Mouse (Mus musculus): Measurements from ENCODE around the gene Cnot9.
"Not testable (repeated sequence)": the region's sequence is repeated elsewhere in the genome, so short reads cannot be mapped to it uniquely, and the experiment has no call there.

Gene Cnot9

DNA sequence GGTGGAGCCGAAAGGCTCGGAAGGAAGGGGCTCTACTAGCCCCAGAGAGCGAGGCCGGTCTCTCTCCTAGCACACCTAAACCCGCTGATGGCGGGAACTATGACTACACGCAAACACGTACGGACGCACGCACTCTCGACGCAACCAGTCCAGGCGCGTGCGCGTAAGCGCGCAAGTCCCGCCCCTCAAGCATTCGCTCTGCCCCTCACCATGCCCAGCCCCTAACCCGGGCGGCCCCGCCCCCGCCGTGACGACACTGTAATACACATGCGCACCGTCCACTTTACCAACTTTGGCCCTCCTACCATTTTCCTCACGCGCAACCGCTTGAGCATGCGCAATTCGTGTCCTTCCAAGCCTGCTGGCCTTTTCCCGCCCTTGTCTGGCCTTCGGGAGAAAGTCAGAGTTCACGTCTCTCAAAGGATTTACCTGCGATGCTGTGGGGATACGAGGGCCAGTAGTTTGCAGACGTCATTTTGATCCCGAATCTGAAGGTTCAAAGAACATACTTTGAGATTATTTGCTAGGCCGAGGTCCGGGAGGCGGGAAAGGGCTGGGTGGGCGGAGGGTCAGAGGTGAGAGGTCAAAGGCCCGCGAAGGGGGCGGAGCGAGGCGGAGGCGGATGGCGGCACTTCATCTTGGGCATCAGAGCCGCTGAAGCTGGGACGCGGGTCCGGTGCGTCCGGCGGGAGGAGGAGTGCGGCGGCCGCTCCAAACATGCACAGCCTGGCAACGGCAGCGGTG, at the start of gene Cnot9:
Gene Cnot9 (plus strand): TSS at position 338 of the 744 bp plus-strand sequence.
- peak; percentile 98 for DNase-seq (ENCODE audit: low read depth)

DNA sequence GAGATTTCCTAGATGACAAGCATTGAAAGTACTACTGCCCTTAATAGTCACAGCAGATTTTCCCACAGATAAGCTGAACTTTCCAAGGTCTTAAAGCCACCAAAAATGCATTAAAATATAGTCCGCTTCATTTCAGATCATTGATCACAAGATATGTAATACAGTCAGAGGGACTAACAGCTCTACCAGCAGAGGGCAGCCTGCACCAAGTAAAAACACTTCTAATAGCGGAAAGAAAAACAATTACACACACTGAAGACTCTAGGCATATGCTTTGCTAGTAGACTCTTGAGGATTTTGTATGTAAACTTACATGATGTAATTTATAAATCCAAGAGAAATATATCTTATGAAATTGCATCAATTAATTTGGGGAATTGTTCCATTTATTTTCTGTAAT, 45.6 kb upstream of the Cnot9 start:
- DNase-seq (ENCODE audit: low read depth): peak; percentile 51

DNA sequence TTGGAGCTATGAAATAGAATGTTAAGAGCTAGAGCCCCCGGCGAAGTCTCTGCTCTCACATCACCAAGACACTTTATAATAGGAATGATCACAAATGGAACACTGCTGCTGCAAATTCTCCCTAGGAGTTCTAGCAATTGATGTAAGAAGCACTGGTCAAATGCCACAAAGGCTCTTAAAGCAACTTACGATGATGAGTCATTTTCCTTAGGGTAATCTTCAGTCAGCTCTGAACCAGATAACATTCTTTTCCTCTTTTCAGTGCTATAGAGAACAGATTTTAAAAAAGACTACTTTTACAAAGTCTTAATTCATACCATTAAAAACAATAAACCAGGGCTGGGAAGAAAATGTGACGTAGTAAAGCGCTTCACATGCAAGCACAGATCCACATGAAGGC, 20.1 kb upstream of the Cnot9 start:
- DNase-seq (ENCODE audit: low read depth): no peak

DNA sequence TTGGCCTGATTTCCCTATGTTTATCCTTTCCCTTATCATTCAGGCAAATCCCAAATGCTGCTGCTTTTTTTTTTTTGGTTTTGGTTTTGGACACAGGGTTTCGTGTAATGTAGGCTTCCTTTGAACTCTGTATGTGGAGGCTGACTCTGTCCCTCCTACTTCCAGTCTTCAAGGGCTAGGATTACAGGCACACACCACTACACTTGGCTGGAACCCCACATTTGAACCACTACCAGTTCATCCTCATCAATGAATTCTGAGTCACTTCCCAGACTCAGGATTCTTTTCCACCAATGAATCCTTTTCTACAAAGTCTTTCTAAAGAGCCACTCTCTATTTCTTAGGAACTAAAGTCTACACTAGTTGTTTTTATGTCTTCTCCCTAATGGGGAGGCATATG, 4.8 kb upstream of the Cnot9 start:
- no peak for DNase-seq (ENCODE audit: low read depth)

- DNase-seq (ENCODE audit: low read depth): no peak
Observed at GRCm38 (mm10) chr1:74505393-74505720, 501 bp upstream of the Cnot9 start.

- DNase-seq (ENCODE audit: low read depth): peak; percentile 59
Observed at GRCm38 (mm10) chr1:74506471-74506881, 618 bp downstream of the Cnot9 start.

GRCm38 (mm10) chr1:74507780-74508179, 1.9 kb downstream of the Cnot9 start:
- DNase-seq (ENCODE audit: low read depth): no peak

- no peak for DNase-seq (ENCODE audit: low read depth)
Observed at GRCm38 (mm10) chr1:74511306-74511705, 5.4 kb downstream of the Cnot9 start.

GRCm38 (mm10) chr1:74512999-74513398, 7.1 kb downstream of the Cnot9 start:
- not testable (repeated sequence) for DNase-seq (ENCODE audit: low read depth)

DNA sequence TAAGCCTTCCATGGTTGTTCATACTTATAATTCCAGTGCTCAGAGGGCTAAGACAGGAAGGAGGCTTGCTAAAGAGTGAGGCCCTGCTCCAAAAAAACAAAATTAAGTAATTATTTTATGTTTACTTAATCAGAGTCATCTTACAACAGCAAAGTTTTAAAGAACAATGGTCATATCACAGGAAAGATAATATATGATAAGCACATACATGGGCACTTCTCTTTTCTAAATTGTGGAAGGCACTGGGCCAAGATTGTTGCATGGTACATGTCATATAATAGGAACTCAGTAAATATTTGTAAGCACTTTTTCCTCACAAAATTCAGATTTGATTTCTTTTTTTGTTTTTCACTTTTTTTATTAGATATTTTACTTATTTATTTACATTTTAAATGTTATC, 14.0 kb downstream of the Cnot9 start:
- no peak for DNase-seq (ENCODE audit: low read depth)

DNA sequence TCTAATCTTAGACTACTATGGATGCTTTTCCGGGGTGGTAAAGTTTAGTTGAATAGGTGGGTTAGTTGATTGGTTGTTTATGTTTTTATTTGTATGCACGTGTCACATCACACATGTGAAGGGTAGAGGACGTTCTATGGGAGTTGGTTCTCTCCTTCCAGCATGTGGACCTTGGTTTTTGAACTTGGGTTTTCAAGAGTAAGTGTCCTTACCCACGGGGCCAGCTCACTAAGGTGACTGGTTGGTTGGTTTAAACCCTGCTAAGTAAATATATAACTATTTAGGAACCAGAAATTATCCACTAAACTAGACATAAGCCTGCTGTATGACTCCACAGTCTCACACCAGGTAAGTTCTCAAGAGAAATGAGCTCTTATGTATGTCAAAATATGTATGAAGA, 18.9 kb downstream of the Cnot9 start:
- DNase-seq (ENCODE audit: low read depth): no peak

DNA sequence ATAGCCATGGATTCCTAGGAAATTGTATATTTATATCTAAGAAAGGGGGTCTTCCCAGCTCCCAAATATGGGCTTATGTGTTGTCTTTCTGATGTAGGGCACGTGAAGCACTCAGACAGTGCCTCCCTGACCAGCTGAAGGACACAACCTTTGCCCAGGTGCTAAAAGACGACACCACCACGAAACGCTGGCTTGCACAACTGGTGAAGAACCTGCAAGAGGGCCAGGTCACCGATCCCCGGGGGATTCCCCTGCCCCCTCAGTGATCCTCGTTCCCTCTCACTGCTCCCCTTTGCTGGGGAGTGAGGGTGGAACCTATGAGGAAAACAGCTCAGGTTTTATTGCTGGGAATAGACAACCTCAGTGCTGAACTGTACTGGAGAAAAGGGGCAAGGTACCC, 22.7 kb downstream of the Cnot9 start:
- DNase-seq (ENCODE audit: low read depth): no peak

DNA sequence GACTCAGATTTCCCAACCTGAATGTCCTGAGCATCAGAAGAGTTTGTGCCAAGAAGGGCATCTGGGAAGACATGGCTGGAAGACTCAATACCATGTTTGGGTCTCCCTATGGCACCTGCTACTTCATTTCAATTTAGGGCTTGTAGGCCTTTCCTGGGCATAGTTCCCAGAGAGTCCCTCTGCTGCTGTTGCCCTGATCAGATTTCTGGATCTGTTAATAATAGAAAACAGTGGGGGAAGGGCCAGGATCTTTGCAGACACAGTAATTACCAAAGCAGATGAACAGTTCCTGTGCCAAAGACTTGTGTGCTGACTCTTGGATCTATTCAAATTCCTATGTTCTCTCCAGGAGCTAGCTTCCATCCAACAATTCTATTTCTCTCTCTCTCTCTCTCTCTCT, 32.8 kb downstream of the Cnot9 start:
- DNase-seq (ENCODE audit: low read depth): no peak

DNA sequence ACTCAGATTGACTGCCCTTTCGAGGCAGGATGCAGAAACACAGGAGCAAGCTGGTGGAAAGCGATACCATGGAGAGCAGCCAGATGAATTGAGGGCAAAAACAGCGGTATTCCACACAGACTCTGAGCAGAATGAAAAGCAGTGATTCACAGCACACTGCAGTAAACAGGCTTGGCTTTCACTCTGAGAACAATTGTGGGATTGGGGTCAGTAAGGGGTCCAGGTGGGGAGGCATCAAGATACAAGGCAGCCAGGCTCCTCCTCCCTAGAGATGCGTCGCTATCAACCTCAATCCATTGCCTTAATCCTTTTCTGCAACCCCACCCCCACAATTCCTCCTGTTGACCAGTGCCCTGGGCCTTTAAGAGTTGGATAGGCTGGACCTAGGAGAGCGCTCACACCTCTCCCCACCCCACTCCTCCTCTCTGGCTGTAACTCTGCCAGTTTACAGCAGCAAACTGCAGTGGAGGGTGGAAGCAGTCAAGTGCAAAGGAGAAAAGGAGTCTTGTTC, 36.6 kb downstream of the Cnot9 start, which contains the start of gene Plcd4:
Gene Plcd4 (plus strand): TSS at position 438 of the 511 bp plus-strand sequence.
- no peak for DNase-seq (ENCODE audit: low read depth)

DNA sequence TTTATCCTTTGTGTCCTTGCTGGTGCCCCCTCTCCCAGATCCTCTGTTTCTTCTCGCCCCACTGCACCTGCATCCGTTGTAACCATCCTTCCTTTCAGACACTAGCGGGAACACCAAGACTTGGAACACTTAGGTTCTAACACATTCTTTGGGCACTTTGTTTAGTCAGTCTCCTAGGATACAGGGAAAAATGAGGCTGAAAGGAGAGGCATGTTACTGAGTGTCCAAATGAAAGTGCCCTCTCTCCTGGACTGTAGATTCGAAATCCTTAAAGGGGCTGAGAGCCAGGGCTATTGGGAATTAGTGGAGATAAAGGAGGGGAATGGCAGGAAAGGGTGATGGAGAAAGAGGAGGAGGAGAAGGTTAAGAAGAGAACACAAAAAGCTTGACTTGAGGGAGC, 38.3 kb downstream of the Cnot9 start, which contains the start of gene Usp37:
Gene Usp37 (minus strand): TSS at position 101 of the 400 bp plus-strand sequence.
- DNase-seq (ENCODE audit: low read depth): no peak

DNA sequence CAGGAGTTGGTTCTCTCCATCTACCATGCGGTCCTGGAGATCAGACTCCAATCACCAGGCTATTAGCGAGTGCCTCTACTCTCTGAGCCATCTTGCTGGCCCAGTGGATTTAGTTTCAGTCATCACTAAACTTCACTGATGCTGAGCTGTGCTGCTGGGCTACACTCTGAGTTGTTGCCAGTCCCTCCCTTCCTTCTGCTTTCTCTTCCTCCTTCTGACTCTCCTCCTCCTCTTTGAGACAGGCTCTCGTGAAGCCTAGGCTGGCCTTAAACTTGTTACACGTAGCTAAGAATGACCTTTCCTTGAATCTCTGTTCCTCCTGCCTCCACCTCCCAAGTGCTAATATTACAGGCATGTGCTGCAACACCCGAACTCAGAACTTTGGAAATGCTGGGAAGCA, 53.2 kb downstream of the Cnot9 start:
- DNase-seq (ENCODE audit: low read depth): no peak

DNA sequence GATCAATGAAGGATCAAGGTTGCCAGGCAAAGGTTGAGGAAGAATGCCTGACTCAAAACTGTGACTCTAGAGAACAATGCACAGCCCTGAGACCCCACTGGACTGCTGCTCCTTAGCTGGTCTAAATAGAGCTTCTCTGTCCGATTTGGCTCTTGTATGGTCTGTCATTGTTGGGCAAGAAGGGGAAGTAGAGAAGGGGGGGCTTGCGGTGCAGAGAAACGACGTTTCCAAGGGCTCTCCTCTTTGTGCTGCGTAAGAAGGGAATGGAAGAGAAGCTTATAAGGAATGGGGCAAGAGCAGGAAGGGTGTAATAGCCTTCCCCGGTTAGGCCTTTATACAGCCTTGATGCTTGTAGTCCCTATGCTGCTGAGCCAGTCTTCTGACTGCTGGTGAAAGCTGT, 60.0 kb downstream of the Cnot9 start:
- DNase-seq (ENCODE audit: low read depth): no peak

DNA sequence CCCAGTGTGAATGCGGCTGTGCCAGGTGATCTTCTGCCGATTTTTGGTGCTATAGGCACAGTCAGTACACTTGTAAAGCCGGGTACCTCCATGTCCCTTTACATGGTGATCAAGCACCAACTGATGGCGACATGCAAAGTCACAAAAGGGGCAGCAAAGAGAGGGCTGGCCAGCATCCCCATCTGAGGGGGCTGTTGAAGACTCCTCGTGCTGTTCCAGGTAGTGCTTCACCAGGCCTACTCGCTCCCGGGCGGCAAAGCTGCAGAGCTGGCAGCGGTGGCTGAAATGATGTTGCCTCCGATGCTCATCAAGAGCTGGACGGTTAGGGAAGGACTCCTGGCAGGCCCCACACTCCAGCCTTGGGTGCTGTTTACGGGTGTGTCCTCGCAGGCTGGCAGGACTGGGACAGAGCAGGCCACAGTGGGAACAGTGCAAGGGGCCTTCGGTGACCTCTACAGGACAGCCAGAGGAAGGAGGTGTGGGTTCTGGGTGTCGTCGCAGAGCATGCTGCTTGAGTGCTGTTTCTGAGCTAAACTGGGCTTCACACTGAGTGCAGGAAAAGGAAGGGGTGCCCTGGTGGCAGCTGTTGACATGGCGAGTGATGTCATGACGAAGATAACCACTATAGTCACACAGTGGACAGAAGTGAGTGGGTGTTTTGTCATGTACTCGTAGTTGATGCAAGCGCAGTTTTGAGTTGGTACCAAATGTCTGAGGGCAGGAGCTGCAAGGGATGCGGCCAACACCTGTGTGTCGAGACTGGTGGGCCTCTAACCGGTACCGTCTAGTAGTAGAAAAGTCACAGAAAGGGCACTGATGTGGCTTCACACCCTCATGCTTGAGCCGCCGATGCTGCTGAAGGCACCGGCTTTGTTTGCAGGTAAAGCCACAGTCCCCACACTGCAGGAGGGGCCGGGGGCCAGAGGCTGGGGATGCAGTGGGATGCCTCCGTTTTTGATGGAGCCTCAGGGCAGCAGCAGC, 64.2 kb downstream of the Cnot9 start:
- DNase-seq (ENCODE audit: low read depth): no peak
